Mouse (Mus musculus): Measurements from ENCODE around the gene Usp44. TPM values are rescaled to one million over a fixed set of nuclear protein-coding genes. Genes with fewer than 3 reads are reported as not detected.

The Usp44 gene
- polyA plus RNA-seq, 1 experiment = not detected

GRCm38 (mm10) chr10:93810590-93811185, 20.7 kb upstream of the Usp44 start:
- WGBS = 74% methylated on average over 7 of the region's 7 CpGs
- Histone ChIP-seq H3K4me1 (ENCODE audit: control insufficient read depth, insufficient read depth, insufficient read length) (no peaks in the 10 kb centered on the region), H3K27me3 (ENCODE audit: control insufficient read depth, insufficient read depth, low read length) (no peaks in the 10 kb centered on the region), H3K36me3 (ENCODE audit: control insufficient read depth, insufficient read depth, low read length) (no peaks in the 10 kb centered on the region), H3K4me3 (ENCODE audit: extremely low read depth, insufficient read depth, insufficient read length) (no peak overlapping the region), H3K27ac (ENCODE audit: insufficient read depth, low read length) (no peak overlapping the region)
- TF ChIP-seq CTCF (IDR thresholded peaks at IDR 0.05; ENCODE audit: extremely low read depth, insufficient read depth, insufficient read length, insufficient replicate concordance) (no peak), POLR2A (IDR thresholded peaks at IDR 0.05; ENCODE audit: low read depth, low read length) (no peak)
- DNase-seq (ENCODE audit: low read depth in 1 of 2, low spot score in 2 of 2) = no peak

GRCm38 (mm10) chr10:93812098-93812497, 19.3 kb upstream of the Usp44 start:
- Histone ChIP-seq H3K4me1 (ENCODE audit: control insufficient read depth, insufficient read depth, insufficient read length) (no peaks in the 10 kb centered on the region), H3K4me3 (ENCODE audit: extremely low read depth, insufficient read depth, insufficient read length) (no peak overlapping the region), H3K27me3 (ENCODE audit: control insufficient read depth, insufficient read depth, low read length) (no peaks in the 10 kb centered on the region), H3K36me3 (ENCODE audit: control insufficient read depth, insufficient read depth, low read length) (no peaks in the 10 kb centered on the region), H3K27ac (ENCODE audit: insufficient read depth, low read length) (no peak overlapping the region)
- no peak for DNase-seq (ENCODE audit: low read depth in 1 of 2, low spot score in 2 of 2)
- WGBS = 90% methylated on average over 7 of the region's 7 CpGs
- TF ChIP-seq CTCF (IDR thresholded peaks at IDR 0.05; ENCODE audit: extremely low read depth, insufficient read depth, insufficient read length, insufficient replicate concordance) (no peak), POLR2A (IDR thresholded peaks at IDR 0.05; ENCODE audit: low read depth, low read length) (no peak)

DNA sequence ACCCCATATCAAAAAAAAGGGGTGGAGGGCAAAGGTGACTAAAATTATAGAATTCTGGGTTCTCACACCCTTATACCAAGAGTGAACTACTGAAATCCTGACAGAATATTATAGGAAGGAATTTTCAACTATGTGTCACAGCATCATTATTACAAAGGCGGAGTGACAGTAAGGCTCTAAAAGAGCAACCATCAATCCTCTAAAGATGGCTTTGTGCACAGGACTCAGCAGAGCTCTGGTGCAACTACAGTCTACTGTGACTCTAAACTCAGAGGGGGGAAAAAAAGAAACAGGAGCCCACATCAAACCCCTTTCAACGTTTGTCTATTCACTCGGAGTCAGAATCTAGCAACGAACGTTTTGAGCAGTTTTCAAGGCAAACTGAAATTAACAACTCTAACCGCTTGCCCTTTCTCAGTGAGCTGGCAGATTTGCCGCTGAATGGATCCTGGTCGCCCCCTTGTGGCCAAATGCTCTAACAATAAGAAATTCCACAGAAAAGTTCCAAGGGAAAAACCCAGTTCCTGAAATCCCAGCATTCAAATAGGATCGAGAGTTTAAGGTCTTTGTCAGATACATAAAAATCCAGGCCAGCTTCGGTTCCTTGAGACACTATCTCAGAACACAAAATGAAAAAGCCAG, 18.5 kb upstream of the Usp44 start:
- WGBS = 12% methylated on average over 10 of the region's 10 CpGs
- no peak overlapping the region for H3K27ac ChIP-seq (ENCODE audit: insufficient read depth, low read length)
- TF ChIP-seq POLR2A (IDR thresholded peaks at IDR 0.05; ENCODE audit: low read depth, low read length) = no peak
- TF ChIP-seq CTCF (IDR thresholded peaks at IDR 0.05; ENCODE audit: extremely low read depth, insufficient read depth, insufficient read length, insufficient replicate concordance) = peak; percentile 52; the same call in 1 of the 2 replicates
- no peaks in the 10 kb centered on the region for H3K36me3 ChIP-seq (ENCODE audit: control insufficient read depth, insufficient read depth, low read length)
- peak in 1 of 2 experiments; percentile 30 for DNase-seq (ENCODE audit: low read depth in 1 of 2, low spot score in 2 of 2)
- no peaks in the 10 kb centered on the region for H3K27me3 ChIP-seq (ENCODE audit: control insufficient read depth, insufficient read depth, low read length)
- no peak overlapping the region for H3K4me3 ChIP-seq (ENCODE audit: extremely low read depth, insufficient read depth, insufficient read length)
- no peaks in the 10 kb centered on the region for H3K4me1 ChIP-seq (ENCODE audit: control insufficient read depth, insufficient read depth, insufficient read length)

DNA sequence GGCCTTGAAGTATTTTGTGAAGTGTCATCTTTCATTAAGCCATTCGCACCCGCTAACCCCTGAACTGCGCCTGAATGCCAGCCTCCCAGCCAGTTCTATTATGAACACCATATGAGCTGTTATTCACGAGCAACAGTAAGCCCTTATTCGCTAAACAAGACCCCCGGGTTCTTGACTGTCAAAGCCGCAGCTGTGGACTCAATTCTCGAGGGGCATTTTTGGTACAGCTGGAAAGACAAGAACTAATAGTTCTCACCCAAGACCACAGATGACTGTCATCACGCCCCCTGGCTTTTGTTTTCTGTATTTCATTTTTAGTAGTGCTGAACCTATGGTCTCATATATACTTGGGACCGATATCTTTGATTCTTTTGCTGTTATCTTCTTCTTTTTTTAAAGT, 17.6 kb upstream of the Usp44 start:
- Histone ChIP-seq H3K27me3 (ENCODE audit: control insufficient read depth, insufficient read depth, low read length) (no peaks in the 10 kb centered on the region), H3K4me3 (ENCODE audit: extremely low read depth, insufficient read depth, insufficient read length) (no peak overlapping the region)
- 64% methylated on average over 10 of the region's 10 CpGs for WGBS

GRCm38 (mm10) chr10:93818661-93819060, 12.7 kb upstream of the Usp44 start:
- peak in 1 of 2 experiments; percentile 54 for DNase-seq (ENCODE audit: low read depth in 1 of 2, low spot score in 2 of 2)
- no peaks in the 10 kb centered on the region for H3K4me1 ChIP-seq (ENCODE audit: control insufficient read depth, insufficient read depth, insufficient read length)
- no peaks in the 10 kb centered on the region for H3K27me3 ChIP-seq (ENCODE audit: control insufficient read depth, insufficient read depth, low read length)
- 18% methylated on average over 7 of the region's 7 CpGs for WGBS
- H3K36me3 ChIP-seq (ENCODE audit: control insufficient read depth, insufficient read depth, low read length) = no peaks in the 10 kb centered on the region
- H3K27ac ChIP-seq (ENCODE audit: insufficient read depth, low read length) = no peak overlapping the region
- H3K4me3 ChIP-seq (ENCODE audit: extremely low read depth, insufficient read depth, insufficient read length) = no peak overlapping the region
- TF ChIP-seq POLR2A (IDR thresholded peaks at IDR 0.05; ENCODE audit: low read depth, low read length) = no peak
- peak; percentile 22; the same call in 1 of the 2 replicates for TF ChIP-seq CTCF (IDR thresholded peaks at IDR 0.05; ENCODE audit: extremely low read depth, insufficient read depth, insufficient read length, insufficient replicate concordance)

More for the DNA sequence above, 17.6 kb upstream of the Usp44 start:
- H3K4me1 ChIP-seq (ENCODE audit: control insufficient read depth, insufficient read depth, insufficient read length) = no peaks in the 10 kb centered on the region
- TF ChIP-seq CTCF (IDR thresholded peaks at IDR 0.05; ENCODE audit: extremely low read depth, insufficient read depth, insufficient read length, insufficient replicate concordance) = no peak
- TF ChIP-seq POLR2A (IDR thresholded peaks at IDR 0.05; ENCODE audit: low read depth, low read length) = no peak
- H3K27ac ChIP-seq (ENCODE audit: insufficient read depth, low read length) = no peak overlapping the region
- DNase-seq (ENCODE audit: low read depth in 1 of 2, low spot score in 2 of 2) = no peak
- H3K36me3 ChIP-seq (ENCODE audit: control insufficient read depth, insufficient read depth, low read length) = no peaks in the 10 kb centered on the region

GRCm38 (mm10) chr10:93829898-93830831, 1.2 kb upstream of the Usp44 start:
- no peak overlapping the region for H3K4me3 ChIP-seq (ENCODE audit: extremely low read depth, insufficient read depth, insufficient read length)
- DNase-seq (ENCODE audit: low read depth in 1 of 2, low spot score in 2 of 2) = no peak
- H3K27ac ChIP-seq (ENCODE audit: insufficient read depth, low read length) = no peak overlapping the region
- 36% methylated on average over 9 of the region's 9 CpGs for WGBS
- no peaks in the 10 kb centered on the region for H3K36me3 ChIP-seq (ENCODE audit: control insufficient read depth, insufficient read depth, low read length)
- H3K4me1 ChIP-seq (ENCODE audit: control insufficient read depth, insufficient read depth, insufficient read length) = peaks cover 13% of the 10 kb centered on the region
- peaks cover 11% of the 10 kb centered on the region for H3K27me3 ChIP-seq (ENCODE audit: control insufficient read depth, insufficient read depth, low read length)
- TF ChIP-seq CTCF (IDR thresholded peaks at IDR 0.05; ENCODE audit: extremely low read depth, insufficient read depth, insufficient read length, insufficient replicate concordance) = no peak
- TF ChIP-seq POLR2A (IDR thresholded peaks at IDR 0.05; ENCODE audit: low read depth, low read length) = no peak
